Mouse (Mus musculus) cerebellum, postnatal 25 days (tissue): Measurements from ENCODE around the gene Grin2b.
"Not testable (repeated sequence)": the region's sequence is repeated elsewhere in the genome, so short reads cannot be mapped to it uniquely, and the experiment has no call there.

Experiments
- DNase-seq, 2 experiments: peaks; one replicate each; pipeline ENCODE4 v3.0.0; 2021; ENCODE audit warnings: mixed read lengths in 2 of 2

Grin2b gene

DNA sequence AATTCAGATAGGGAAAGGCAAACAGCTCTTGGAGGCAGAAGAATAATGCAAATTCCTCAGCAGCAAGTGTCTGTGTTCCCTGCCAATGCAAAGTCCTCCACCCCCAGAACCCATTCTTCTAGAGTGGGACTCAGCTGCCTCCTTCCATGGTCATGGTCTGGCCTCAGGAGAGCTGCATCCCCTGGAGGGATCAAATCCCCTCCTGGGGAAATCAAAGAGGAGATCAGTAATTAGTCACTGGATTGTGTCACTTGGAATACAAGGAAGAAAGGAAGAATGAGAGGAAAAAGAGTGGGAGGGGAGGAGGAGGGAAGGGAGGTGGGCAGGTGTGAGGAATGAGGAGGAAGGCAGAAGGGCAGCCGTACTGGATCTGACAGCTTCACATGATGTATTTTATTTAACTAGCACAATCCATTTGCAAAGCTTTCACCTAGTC lies 278.5 kb downstream of the Grin2b start:
- no peak for DNase-seq

GRCm38 (mm10) chr6:135882611-135883010 lies 290.7 kb downstream of the Grin2b start:
- DNase-seq: no peak

- DNase-seq: no peak
These were observed 297.1 kb downstream of the Grin2b start for GRCm38 (mm10) chr6:135876163-135876726.

DNA sequence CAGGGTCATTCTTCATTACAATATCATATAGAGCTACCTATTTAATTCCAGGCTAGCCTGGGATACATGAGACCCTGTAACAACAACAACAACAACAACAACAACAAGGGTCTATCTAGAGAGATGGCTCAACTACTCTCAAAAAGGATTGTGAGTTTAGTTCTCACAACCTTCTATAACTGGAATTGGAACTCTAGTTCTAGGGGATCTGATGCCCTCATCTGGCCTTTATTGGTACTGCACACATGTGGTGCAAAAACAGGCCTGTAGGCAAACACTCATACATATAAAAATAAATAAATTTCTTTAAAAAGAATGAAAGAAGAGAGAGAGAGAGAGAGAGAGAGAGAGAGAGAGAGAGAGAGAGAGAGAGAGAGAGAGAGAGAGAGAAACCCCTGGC lies 298.7 kb downstream of the Grin2b start:
- DNase-seq: no peak

- DNase-seq: no peak
These were observed 307.5 kb downstream of the Grin2b start for GRCm38 (mm10) chr6:135865832-135866231.

DNA sequence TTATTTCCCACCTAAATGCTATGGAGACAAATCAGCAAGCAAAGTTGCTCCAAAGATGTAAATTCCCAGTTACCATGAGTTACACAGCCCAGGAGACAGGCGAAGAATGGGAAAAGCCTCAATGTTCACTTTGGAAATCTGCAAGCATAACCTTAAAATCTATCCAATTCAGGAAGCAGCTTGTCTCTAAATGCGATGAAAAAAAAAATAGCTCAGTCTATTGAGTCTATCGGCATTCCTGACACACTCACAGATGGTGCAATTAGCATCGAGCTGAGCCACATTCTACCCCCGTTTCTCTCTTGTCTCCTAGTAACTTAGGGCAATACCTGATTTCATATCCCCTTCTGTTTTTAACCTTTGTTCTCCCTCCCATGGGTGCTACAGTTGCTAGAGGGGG lies 309.3 kb downstream of the Grin2b start:
- DNase-seq: no peak

DNA sequence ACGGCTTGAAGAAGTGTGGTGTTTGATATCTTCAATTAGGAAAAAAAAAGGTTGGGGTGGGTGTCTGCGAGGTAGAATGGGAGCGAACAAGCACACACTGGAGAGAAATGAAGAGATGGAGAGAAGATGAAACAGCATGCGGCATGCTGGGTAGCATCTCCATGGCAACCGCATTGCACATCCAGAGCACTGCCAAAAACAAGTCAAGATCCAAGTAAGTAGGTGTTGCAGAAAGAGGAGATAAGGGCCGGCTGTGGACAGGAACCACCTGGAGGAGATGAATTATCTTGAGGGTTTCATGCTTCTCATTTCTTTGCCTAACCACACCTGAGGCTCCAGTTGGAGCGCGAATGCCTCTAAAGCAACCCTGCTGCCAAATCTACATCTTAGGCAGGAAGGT lies 313.8 kb downstream of the Grin2b start:
- peak; percentile 31 to 63 for DNase-seq

GRCm38 (mm10) chr6:135854173-135854591 lies 319.1 kb downstream of the Grin2b start:
- DNase-seq: no peak

DNA sequence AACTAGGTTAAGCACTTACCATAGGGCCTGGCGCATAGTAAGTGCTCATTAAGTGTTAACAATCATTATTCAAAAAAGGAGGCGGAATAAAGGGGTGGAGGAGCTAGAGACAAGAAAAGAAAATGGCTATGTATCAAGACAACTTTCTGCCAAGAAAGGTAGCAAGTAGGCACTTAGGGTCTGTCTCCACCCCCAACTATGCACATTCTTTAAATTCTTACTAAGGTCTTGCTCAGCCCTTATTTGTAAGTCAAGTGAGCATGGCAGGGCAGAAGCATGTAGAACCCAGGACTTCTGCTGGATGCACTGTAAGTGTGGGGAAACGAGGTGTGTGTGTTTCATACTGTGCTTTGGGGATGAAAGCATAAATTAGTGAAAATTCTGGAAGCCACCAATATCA lies 329.6 kb downstream of the Grin2b start:
- DNase-seq: no peak

DNA sequence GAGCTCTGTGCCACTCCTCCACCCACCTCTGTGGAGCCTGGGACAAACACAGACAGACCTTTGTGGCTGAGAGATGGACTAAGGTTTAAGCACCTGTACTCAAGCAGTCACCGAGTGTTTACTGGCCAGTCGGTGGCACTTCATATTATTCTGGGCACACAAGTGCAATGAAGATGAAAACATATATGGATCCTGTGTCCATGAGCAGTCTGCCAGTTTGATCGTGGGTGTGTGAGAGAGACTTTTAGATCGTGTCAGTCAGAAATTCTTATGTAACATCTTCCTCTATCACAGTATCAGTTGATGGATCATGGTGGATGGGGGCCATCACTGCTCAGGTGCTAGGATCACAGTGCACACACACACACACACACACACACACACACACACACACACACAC lies 337.0 kb downstream of the Grin2b start:
- no peak for DNase-seq

- DNase-seq: no peak
These were observed 339.8 kb downstream of the Grin2b start for GRCm38 (mm10) chr6:135833542-135833941.

- no peak for DNase-seq
These were observed 341.3 kb downstream of the Grin2b start for GRCm38 (mm10) chr6:135832041-135832440.

DNA sequence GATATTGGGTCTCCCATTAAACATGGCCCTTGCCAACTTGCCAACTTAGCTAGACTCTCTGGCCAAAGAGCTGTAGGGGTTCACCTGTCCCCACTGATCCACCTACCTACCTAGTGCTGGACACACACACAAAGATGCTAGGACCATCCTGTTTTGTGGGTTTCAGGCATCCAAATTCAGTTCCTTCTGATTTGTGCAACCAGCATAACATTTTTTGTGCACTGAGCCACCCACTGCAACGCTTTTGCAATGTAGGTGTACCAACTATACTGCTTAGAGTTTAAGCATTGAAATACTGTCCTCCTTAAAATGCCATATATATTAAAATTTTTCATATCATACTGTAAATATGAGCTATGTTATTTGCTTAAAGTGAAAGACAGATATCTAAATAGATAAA lies 342.3 kb downstream of the Grin2b start:
- no peak for DNase-seq

DNA sequence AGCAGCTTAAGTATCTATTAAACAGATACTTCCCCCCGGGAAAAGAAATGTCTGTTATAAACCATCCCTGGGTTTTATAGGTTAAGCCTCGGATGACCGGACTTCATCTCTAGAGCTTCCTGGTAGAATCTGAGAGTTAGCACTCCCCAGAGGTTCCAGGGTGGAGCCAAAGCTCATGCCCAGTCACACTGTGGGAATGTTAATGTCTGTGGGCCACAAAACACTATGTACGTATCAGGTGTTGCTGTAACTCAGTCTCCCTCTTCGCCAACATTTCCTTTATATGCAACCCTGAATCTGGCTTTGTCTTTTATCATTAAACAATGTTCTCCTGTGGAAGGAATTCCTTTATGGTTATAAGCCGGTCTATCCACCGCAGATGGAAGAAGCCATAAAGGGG lies 343.9 kb downstream of the Grin2b start:
- no peak for DNase-seq

DNA sequence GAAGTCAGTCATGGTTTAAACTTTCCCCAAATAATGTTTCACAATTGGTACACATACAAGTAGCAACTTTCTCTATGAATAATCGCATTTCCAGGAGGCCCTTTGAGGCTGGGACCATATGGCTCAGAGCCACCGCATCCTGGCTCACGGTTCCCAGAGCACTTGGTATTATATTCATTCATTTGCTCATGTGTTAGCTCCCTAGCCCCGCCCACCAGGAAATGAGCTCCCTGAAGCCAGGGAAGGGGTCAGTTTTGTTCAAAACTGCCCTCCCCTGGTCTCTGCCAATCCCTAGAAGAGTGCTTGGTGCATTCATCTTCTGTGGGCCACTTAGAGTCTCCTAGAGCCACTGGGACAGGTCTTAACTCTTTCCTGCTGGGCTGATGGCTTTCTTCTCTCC lies 344.3 kb downstream of the Grin2b start:
- peak in 1 of 2 experiments; percentile 7 for DNase-seq

GRCm38 (mm10) chr6:135827942-135828341 lies 345.4 kb downstream of the Grin2b start:
- DNase-seq: peak; percentile 68 to 80

GRCm38 (mm10) chr6:135827317-135827716 lies 346.0 kb downstream of the Grin2b start:
- no peak for DNase-seq

- not testable (repeated sequence) for DNase-seq
These were observed 346.5 kb downstream of the Grin2b start for GRCm38 (mm10) chr6:135826776-135827175.

- DNase-seq: no peak
These were observed 355.9 kb downstream of the Grin2b start for GRCm38 (mm10) chr6:135817391-135817790.

GRCm38 (mm10) chr6:135813755-135814154 lies 359.6 kb downstream of the Grin2b start:
- no peak for DNase-seq

GRCm38 (mm10) chr6:135805436-135805835 lies 367.9 kb downstream of the Grin2b start:
- DNase-seq: no peak

DNA sequence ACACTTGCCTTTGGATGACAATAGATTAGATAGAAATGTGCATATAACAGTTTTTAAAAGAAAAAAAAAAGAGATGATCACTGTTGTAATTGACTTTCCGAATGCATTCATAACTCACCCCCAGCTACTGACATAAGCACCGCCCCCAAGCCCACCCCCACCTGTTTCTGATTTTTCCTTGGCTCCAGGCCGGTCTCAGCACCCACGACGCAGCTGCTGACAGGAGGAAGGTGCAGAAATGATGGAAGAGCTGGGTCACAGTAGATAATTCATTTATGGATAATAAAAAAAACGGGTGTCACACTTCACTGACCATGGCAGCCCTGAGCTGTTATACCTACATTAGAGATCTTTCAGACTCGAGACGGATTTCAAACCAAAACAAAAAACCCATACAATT lies 373.4 kb downstream of the Grin2b start:
- DNase-seq: no peak

GRCm38 (mm10) chr6:135798202-135798992 lies 374.9 kb downstream of the Grin2b start:
- DNase-seq: no peak

GRCm38 (mm10) chr6:135797371-135798033 lies 375.8 kb downstream of the Grin2b start:
- DNase-seq: no peak
